Mouse (Mus musculus) effector memory CD4-positive, alpha-beta T cell, adult 7 months (primary cell): ENCODE results near the gene Olfr132. TPM values are rescaled to one million over a fixed set of nuclear protein-coding genes. Genes with fewer than 3 reads are reported as not detected.

ENCODE experiments used
- polyA plus RNA-seq: library from polyadenylated mRNA; unstranded; fragments of 100-300 nt; shearing (Covaris generic); gene quantifications from one replicate; pipeline ENCODE4 v1.2.1, GENCODE M21; 2017

Gene Olfr132
- not detected for polyA plus RNA-seq

GRCm38 (mm10) chr17:38134426-38134825 lies at the start of gene Olfr132:
Gene Olfr132 (minus strand): TSS chr17:38134526.

GRCm38 (mm10) chr17:38171088-38171487 lies 36.8 kb upstream of the Olfr132 start, which contains the start of gene Olfr134:
Gene Olfr134 (plus strand): TSS chr17:38171388.

GRCm38 (mm10) chr17:38144981-38145380 lies 10.7 kb upstream of the Olfr132 start, which contains the start of gene Olfr133:
Gene Olfr133 (plus strand): TSS chr17:38145281.

DNA sequence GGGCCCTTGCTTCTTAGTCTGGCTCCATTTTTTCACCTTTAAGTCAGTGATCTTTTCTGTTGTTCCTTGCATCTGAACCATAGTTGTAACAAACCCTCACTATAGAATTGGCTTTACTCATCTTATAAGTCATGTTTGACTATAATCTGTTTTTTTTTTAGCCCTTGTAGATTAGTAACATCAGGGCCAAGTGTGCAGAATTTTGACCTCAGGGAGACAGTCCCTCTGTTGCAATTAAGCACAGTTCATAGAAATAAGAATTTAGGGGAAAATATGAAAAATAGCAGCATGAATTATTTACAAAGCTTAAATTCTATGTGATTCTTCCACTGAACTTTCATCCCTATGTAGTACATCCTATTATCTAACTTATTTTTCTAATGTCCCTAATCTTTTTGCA lies 45.7 kb downstream of the Olfr132 start, which contains the start of gene Olfr131:
Gene Olfr131 (minus strand): TSS at position 101 of the 400 bp plus-strand sequence.

Other genes with a start within 250 kb of the Olfr132 start
- 0.11 TPM for gene Olfr127, start 234.1 kb downstream of the Olfr132 start, polyA plus RNA-seq
- not detected for gene Olfr128, start 214.0 kb downstream of the Olfr132 start, polyA plus RNA-seq
- not detected for gene Olfr761, start 181.4 kb downstream of the Olfr132 start, polyA plus RNA-seq
- 0.23 TPM for gene Olfr129, start 74.4 kb downstream of the Olfr132 start, polyA plus RNA-seq
- gene Olfr130, start 70.6 kb downstream of the Olfr132 start, polyA plus RNA-seq: not detected
- gene Olfr131, start 45.8 kb downstream of the Olfr132 start, polyA plus RNA-seq: not detected
- gene Olfr133, start 10.8 kb upstream of the Olfr132 start, polyA plus RNA-seq: not detected
- not detected for gene Olfr134, start 36.9 kb upstream of the Olfr132 start, polyA plus RNA-seq
- not detected for gene Olfr135, start 69.8 kb upstream of the Olfr132 start, polyA plus RNA-seq
- 1.1 TPM for gene Olfr138, start 126.5 kb upstream of the Olfr132 start, polyA plus RNA-seq
- gene Olfr137, start 173.0 kb upstream of the Olfr132 start, polyA plus RNA-seq: not detected
- gene Olfr136, start 195.3 kb upstream of the Olfr132 start, polyA plus RNA-seq: 0.77 TPM